Mouse (Mus musculus) urinary bladder, adult 2 months (tissue): ENCODE results near the gene Tle6. TPM values are rescaled to one million over a fixed set of nuclear protein-coding genes. Genes with fewer than 3 reads are reported as not detected.

ENCODE experiments used
- DNase-seq: peaks from one replicate; pipeline ENCODE4 v3.0.0; 2022; ENCODE audit warnings: low spot score
- polyA plus RNA-seq: library from polyadenylated mRNA; depleted of rRNA; stranded (reverse); fragments of >200 nt; gene quantifications from 2 replicates; pipeline ENCODE4 v1.2.3, GENCODE M21; 2012; rRNA removed

Gene Tle6
- 38.1 and 47.5 TPM in 2 replicates for polyA plus RNA-seq

DNA sequence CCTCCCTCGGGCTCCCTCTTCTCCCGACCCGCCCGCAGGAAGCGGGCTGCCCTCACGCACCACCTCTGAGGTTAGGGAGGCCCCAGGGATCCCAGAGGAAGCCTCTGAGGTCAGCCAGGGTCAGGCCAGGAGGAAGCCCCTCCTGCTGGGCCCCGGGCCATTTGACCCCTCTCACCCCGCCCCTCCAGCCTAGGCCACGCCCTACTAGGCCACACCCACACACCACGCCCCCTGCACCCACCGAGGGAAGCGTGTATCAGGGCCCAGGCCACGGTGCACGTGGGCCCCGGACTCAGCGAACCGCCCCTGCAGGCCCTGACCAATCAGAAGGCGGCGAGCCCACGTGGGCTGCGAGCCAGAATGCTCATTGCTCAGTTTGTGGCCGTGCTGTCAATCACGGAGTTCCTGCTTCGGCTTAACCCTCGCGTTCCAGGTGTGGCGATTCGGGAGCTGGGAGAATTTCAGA is at the start of gene Tle6:
Gene Tle6, minus strand, starts transcription at position 336 of the 466 bp plus-strand sequence.
- peak; percentile 85 for DNase-seq

DNA sequence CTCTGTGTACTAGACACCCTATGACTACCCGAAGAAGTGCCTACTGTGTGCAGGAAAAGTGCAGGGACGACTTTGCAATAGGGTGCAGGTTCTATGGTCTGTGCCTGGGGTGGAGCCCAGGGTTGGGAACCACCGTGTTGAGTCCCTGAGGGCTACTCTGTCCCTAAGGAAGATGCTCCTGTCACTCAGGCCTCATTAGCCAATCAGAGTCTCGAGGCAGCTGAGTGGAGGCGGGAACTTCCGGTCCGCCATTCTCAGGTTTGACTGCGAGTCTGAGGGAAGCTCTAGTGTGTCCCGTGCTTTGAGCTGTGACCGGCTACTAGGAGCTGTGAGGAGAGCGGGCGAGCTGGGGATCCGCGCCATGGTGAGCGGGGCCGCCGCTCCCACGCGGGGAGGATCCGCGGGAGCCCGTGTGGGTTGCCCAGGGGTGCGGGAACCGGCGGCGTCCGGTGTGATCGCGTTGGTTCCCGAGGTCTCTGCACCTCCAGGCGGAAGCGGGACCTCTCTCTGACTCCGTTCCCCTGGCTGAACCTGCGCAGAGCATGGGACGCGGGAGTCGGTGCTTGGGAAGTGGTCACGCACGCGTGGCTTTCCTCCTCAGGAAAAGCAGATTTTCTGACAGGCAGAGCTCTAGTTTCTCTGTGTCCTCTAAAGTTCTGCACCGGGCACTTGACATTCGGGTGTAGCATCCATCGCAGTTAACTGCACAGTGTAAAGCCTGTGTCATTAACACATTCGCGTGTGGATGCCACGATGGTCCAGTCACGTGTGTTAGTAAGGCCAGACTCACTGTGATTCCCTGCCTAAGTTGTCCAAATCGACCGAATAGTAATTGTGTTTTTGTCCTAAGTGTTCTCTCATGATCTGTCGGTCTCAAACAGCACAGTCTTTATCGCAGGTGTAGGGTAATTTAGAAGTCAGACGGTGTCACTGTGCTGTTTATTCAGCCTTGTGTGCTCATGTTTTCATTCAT is 48.2 kb upstream of the Tle6 start, which contains the start of gene Gm10778:
Gene Gm10778, plus strand, starts transcription at position 257 of the 973 bp plus-strand sequence.
- peak; percentile 55 for DNase-seq

- DNase-seq: peak; percentile 20
Measured at GRCm38 (mm10) chr10:81646015-81646555, 45.2 kb upstream of the Tle6 start.

DNA sequence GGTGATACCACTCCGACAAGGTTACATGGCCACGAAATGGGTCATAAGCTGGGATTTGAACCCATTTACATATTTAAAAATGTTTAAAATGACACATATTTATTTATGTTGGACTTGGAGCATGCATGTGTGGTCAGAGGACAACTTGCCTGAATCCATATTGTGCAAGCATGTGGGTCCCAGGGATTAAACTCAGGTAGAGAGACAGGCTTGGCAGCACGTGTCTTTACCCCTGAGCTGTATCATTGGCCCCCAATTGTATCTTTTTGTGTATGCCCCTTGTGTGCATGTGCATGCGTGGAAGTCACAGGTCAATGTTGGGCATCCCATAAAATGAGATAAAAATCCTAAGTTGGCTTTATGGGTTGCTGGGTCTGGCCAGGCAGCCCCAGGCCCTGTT is 44.5 kb upstream of the Tle6 start:
- DNase-seq: peak; percentile 7

GRCm38 (mm10) chr10:81644716-81645115 is 43.8 kb upstream of the Tle6 start:
- DNase-seq: peak; percentile 18

DNA sequence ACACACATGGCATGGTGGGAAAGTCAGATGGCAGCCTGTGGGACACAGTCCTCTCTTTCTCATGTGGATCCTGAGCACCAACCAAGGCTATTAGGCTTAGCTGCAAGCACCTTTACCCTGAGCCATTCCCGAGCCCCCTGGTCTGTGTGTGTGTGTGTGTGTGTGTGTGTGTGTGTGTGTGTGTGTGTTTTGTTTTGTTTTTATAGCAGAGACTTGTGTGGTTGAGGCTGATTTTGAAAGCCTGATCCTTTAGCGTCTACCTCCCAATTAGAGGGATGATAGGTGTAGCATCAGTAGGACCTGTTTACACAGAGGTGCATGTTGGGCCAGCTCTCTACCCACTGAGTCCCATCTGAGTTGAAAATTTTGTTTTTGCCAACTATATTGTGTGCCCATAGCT is 43.3 kb upstream of the Tle6 start:
- DNase-seq: no peak

DNA sequence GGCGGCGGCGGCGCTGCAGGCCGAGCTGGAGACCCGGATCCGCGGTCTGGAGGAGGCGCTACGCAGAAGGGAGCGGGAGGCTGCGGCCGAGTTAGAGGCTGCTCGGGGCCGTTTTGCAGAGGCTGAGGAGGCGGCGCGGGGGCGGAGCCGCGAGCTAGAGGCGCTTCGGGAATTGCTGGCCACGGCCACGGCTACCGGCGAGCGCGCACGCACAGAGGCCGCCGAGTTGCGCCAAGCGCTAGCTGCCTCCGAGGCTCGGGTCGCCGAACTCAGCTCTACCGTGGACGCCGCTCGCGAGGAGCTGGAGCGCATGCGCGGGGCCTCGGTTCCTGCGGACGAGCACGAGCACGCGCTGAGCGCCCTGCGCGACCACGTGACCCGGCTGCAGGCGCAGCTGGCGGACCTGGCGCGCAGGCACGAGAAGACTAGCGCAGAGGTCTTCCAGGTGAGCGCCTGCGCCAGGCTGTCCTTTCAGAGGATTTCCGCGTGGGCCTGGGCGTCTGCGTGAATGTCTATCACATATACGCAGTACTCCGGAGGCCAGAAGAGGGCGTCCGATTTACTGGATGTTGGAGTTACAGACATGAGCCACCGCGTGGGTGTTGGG is 42.7 kb upstream of the Tle6 start:
- DNase-seq: peak; percentile 93

GRCm38 (mm10) chr10:81642648-81643448 is 42.0 kb upstream of the Tle6 start:
- no peak for DNase-seq

DNA sequence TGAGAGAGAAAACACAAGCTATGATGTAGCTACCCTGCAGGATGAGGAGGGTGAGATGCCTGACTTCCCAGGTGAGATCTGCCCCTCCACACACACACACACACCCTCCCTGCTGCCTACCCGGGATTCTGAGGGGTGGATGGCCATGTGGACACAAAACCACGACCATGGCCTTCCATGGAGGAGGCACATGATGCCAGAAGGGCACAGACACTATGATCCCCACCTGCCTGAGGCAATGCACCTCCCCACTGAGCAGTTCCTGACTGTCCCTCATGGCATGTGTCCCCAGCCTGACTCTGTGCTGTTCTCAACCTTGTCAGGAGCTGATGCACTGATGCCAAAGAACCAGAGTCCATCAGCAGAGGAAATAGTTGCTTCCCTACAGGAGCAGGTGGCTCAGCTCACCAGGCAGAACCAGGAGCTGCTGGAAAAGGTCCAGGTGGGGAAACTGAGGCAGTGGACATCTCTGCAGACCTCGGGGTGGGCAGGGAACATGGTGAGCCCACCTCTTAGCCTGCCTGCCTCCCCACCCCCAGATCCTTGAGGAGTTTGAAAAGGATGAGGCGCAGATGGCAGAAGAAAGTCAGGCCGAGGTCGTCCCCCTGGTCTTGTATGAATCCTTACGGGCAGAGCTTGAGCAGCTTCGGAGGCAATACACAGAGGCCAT is 41.2 kb upstream of the Tle6 start:
- peak; percentile 19 for DNase-seq

GRCm38 (mm10) chr10:81641566-81641965 is 40.7 kb upstream of the Tle6 start:
- peak; percentile 16 for DNase-seq

- peak; percentile 15 for DNase-seq
Measured at GRCm38 (mm10) chr10:81640825-81641224, 40.0 kb upstream of the Tle6 start.

GRCm38 (mm10) chr10:81638101-81638500 is 37.2 kb upstream of the Tle6 start:
- peak; percentile 18 for DNase-seq

GRCm38 (mm10) chr10:81636338-81636737 is 35.5 kb upstream of the Tle6 start:
- no peak for DNase-seq

DNA sequence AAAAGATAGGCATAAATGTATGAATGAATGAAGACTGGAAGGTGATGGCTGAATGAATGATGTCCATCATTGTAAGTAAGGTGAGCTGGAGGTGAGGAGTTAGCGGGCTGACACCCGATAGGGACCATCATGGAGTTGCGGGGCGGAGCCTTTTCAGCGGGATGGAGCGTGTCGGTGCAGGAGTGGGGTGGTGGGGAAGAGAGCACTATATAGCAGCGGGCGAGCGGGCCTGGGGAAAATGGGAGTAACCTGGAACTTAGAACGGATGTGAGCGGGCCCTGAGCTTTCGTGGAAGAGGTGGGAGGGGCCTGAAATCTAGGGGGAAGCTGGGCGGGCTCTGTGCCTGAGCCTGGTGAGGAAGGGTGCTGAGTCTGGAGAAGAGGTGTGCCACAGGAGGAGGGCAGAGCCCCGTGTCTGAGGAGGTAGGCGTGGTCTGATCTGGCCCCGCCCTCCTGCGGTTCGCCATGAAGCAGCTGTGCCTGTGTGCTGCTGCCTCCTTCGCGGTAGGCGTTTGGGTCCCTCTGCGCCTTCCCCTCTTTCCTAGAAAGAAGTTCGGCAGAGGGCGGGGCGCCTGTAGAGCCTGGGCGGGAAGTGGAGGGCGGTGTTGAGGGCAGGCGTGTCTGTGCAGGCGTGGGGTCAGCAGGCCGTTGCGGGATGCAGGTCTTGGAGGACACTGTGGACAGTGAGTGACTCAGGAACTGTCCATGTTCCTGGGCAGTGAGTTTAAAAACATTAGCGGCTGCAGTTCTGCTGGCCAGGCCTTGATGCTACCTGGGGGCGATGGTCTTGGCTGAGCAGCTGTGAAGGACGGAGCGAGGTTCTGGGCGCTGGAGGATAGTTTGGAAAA is 32.6 kb upstream of the Tle6 start:
- peak; percentile 65 for DNase-seq

- DNase-seq: no peak
Measured at GRCm38 (mm10) chr10:81628390-81628789, 27.5 kb upstream of the Tle6 start, which contains the start of gene Ankrd24. TSS of gene Ankrd24 (plus strand) at chr10:81628540.

- DNase-seq: peak; percentile 30
Measured at GRCm38 (mm10) chr10:81627836-81628220, 27.0 kb upstream of the Tle6 start.

GRCm38 (mm10) chr10:81626994-81627835 is 26.3 kb upstream of the Tle6 start, which contains the start of gene Sirt6:
TSS of gene Sirt6 (minus strand) at chr10:81627797.
- DNase-seq: peak; percentile 81

DNA sequence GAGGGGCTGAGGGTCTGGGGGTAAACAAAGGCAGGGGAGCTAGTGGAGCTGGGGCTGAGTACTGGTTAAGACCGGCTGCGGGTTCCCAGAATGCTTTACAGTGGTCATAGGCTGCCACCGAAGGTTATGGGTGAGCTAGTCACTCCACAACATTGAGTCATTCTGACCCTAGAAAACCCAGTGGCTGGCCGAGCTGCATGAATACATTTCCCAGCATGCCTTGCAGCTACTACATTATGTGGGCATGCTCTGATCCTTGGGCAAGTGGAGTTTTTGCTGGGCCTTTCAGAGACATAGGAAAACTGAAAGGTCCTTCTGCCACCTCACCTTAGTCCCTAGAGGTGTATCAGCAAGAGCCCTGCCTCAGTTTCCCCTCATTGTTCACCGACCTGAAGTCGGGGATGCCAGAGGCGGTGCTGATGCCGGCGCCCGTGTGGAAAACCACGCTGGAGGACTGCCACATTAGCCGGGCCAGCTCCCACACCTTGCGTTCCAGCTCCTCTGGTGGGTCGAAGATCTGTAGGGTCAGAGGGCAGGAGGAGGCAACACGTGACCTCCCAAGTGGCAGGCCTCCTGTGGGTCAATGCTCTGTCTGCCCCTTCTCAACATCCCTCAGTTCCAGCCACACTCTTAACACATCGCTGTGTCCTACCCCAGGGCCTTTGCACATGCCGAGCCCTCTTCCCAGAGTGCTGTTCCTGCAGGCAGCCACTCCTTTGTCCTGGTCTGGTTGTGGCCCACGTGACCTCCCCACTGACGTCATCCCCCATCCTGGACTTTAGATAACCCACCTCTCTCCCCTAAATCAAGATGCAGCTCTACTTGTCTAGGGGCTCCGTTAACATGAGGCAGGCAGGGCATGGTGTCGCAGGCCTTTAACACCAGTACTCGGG is 25.5 kb upstream of the Tle6 start:
- DNase-seq: no peak
